Mouse (Mus musculus) heart, postnatal 14 days (tissue): ENCODE results near the gene Eci2. TPM values are rescaled to one million over a fixed set of nuclear protein-coding genes. Genes with fewer than 3 reads are reported as not detected.
"Not testable (repeated sequence)": the region's sequence is repeated elsewhere in the genome, so short reads cannot be mapped to it uniquely, and the experiment has no call there.

ENCODE experiments used
- DNase-seq, 2 experiments: peaks; one replicate each; pipeline ENCODE4 v3.0.0; 2021 to 2022
- intact Hi-C: fragments of 180-260 bp; cut with DNase I; formaldehyde crosslinking; loops from one replicate; pipeline ENCODE4 v1.15.1; 2025
- long read RNA-seq, 2 experiments: library from polyadenylated mRNA; stranded (forward); transcript quantifications; one replicate each; pipeline ENCODE4 v2.0.0; 2021
- total RNA-seq, 2 experiments: library from RNA; stranded (reverse); gene quantifications; 2 replicates each; pipeline ENCODE4 v1.2.3; 2021

The Eci2 gene
- 100 to 1,000 TPM; 292 to 293 TPM for total RNA-seq
- long read RNA-seq, experiment 1, transcript Eci2-201 (10 exons, 1,746 nt): minor isoform, 85 of 469 reads
- long read RNA-seq, experiment 1, transcript Eci2-211 (10 exons, 1,426 nt): major isoform, 200 of 469 reads
- long read RNA-seq, experiment 1, transcript Eci2-213 (10 exons, 1,414 nt): minor isoform, 24 of 469 reads
- long read RNA-seq, experiment 1, partial matches to known transcripts: 5 of 469 reads
- long read RNA-seq, experiment 1, other reads (novel, unspliced or antisense): 155 of 469 reads
- long read RNA-seq, experiment 2, transcript Eci2-201 (10 exons, 1,746 nt): minor isoform, 89 of 393 reads
- long read RNA-seq, experiment 2, transcript Eci2-213 (10 exons, 1,414 nt): minor isoform, 15 of 393 reads
- long read RNA-seq, experiment 2, transcript Eci2-211 (10 exons, 1,426 nt): major isoform, 150 of 393 reads
- long read RNA-seq, experiment 2, partial matches to known transcripts: 6 of 393 reads
- long read RNA-seq, experiment 2, other reads (novel, unspliced or antisense): 131 of 393 reads

- peak; percentile 30 to 66 for DNase-seq
- intact Hi-C loops: loop anchor here (5.0 kb wide), 1 partner anchor 385 kb away; no protein-coding TSS in a partner anchor
Measured at GRCm38 (mm10) chr13:35026879-35027278, at the start of gene Eci2. TSS of gene Eci2 (minus strand) at chr13:35027096.

- DNase-seq: no peak
- intact Hi-C loops: no loop called here
Measured at GRCm38 (mm10) chr13:35074862-35075261, 48.0 kb upstream of the Eci2 start.

- intact Hi-C loops: no loop called here
- no peak for DNase-seq
Measured at GRCm38 (mm10) chr13:35070485-35071472, 43.9 kb upstream of the Eci2 start.

- DNase-seq: peak in 1 of 2 experiments; percentile 24
- intact Hi-C loops: no loop called here
Measured at GRCm38 (mm10) chr13:35067084-35067483, 40.2 kb upstream of the Eci2 start.

- DNase-seq: no peak
- intact Hi-C loops: no loop called here
Measured at GRCm38 (mm10) chr13:35066033-35066432, 39.1 kb upstream of the Eci2 start.

GRCm38 (mm10) chr13:35064381-35064780 lies 37.5 kb upstream of the Eci2 start:
- DNase-seq: no peak
- intact Hi-C loops: no loop called here

GRCm38 (mm10) chr13:35058145-35058544 lies 31.2 kb upstream of the Eci2 start:
- no peak for DNase-seq
- intact Hi-C loops: no loop called here

GRCm38 (mm10) chr13:35036486-35036885 lies 9.6 kb upstream of the Eci2 start:
- intact Hi-C loops: loop anchor here (10.0 kb wide), 1 partner anchor 738 kb away; no protein-coding TSS in a partner anchor
- no peak for DNase-seq

- intact Hi-C loops: loop anchor here (10.0 kb wide), 1 partner anchor 739 kb away; no protein-coding TSS in a partner anchor
- DNase-seq: no peak
Measured at GRCm38 (mm10) chr13:35035731-35036130, 8.8 kb upstream of the Eci2 start.

- intact Hi-C loops: loop anchor here (10.0 kb wide), 1 partner anchor 741 kb away; no protein-coding TSS in a partner anchor
- DNase-seq: no peak
Measured at GRCm38 (mm10) chr13:35033571-35033970, 6.7 kb upstream of the Eci2 start.

- intact Hi-C loops: loop anchor here (2.0 to 10.0 kb wide), 2 partner anchors 743 to 915 kb away; no protein-coding TSS in a partner anchor
- no peak for DNase-seq
Measured at GRCm38 (mm10) chr13:35031684-35032082, 4.8 kb upstream of the Eci2 start.

GRCm38 (mm10) chr13:35030979-35031683 lies 4.2 kb upstream of the Eci2 start:
- DNase-seq: peak in 1 of 2 experiments; percentile 15
- intact Hi-C loops: loop anchor here (2.0 to 10.0 kb wide), 2 partner anchors 744 to 916 kb away; no protein-coding TSS in a partner anchor

GRCm38 (mm10) chr13:35028365-35028764 lies 1.5 kb upstream of the Eci2 start:
- intact Hi-C loops: loop anchor here (5.0 kb wide), 1 partner anchor 386 kb away; no protein-coding TSS in a partner anchor
- DNase-seq: no peak

GRCm38 (mm10) chr13:35023401-35023800 lies 3.5 kb downstream of the Eci2 start:
- intact Hi-C loops: not testable (repeated sequence)

GRCm38 (mm10) chr13:35020383-35020782 lies 6.5 kb downstream of the Eci2 start:
- no peak for DNase-seq
- intact Hi-C loops: no loop called here

More at GRCm38 (mm10) chr13:35023401-35023800, 3.5 kb downstream of the Eci2 start:
- not testable (repeated sequence) for DNase-seq

GRCm38 (mm10) chr13:35018866-35019536 lies 7.9 kb downstream of the Eci2 start:
- DNase-seq: no peak
- intact Hi-C loops: no loop called here

GRCm38 (mm10) chr13:35017392-35017791 lies 9.5 kb downstream of the Eci2 start:
- intact Hi-C loops: no loop called here
- DNase-seq: no peak

GRCm38 (mm10) chr13:35016067-35016466 lies 10.8 kb downstream of the Eci2 start:
- DNase-seq: no peak
- intact Hi-C loops: no loop called here

- peak in 1 of 2 experiments; percentile 26 for DNase-seq
- intact Hi-C loops: no loop called here
Measured at GRCm38 (mm10) chr13:34995925-34996324, 31.0 kb downstream of the Eci2 start.
